Mouse (Mus musculus): ENCODE measurements around the gene Pla2g4b. TPM values are rescaled to one million over a fixed set of nuclear protein-coding genes. Genes with fewer than 3 reads are reported as not detected.

Gene Pla2g4b
- polyA plus RNA-seq, 1 experiment from 2014 or later, result 2.6 TPM

DNA sequence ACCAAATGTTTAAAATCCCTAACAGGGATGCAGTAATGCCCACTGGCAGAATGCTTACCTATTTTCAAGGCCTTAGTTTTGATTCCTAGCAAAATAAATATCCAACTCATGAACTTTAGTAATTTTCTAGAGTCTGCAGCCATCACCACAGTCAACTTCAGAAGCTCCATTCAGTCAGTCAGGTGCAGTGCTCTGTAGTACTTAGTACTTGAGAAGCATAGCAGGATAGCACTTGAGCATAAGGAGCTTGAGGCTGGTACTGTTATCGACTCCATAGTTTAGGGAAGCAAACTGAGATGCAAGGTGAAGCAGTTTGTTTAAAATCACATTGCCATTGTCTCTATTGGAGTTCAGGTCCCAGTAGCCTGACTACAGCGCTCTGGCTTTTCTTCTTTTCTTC, 33.5 kb upstream of the Pla2g4b start:
- Histone ChIP-seq H3K4me3 (no peak overlapping the region), H3K9me3 (no peaks in the 10 kb centered on the region), H3K4me1 (peaks cover 37% of the 10 kb centered on the region), H3K36me3 (peaks cover 21% of the 10 kb centered on the region), H3K27ac (no peak overlapping the region), H3K27me3 (no peaks in the 10 kb centered on the region), H3K4me2 (no peak overlapping the region), H3K9ac (no peak overlapping the region)
- ATAC-seq (ENCODE audit: insufficient number of reproducible peaks, insufficient read depth, low FRiP score, low TSS enrichment, low read depth), result no peak
- WGBS, result 95% methylated on average over 2 of the region's 2 CpGs

- 66% methylated on average over 3 of the region's 3 CpGs for WGBS
- Histone ChIP-seq H3K9ac (no peak overlapping the region), H3K9me3 (no peaks in the 10 kb centered on the region), H3K36me3 (peaks cover 24% of the 10 kb centered on the region), H3K27me3 (no peaks in the 10 kb centered on the region), H3K4me1 (peaks cover 26% of the 10 kb centered on the region), H3K27ac (no peak overlapping the region), H3K4me3 (no peak overlapping the region), H3K4me2 (no peak overlapping the region)
- ATAC-seq (ENCODE audit: insufficient number of reproducible peaks, insufficient read depth, low FRiP score, low TSS enrichment, low read depth), result 0 out of 2 replicates have a peak, but pooled peaks have one; percentile 59
Observed at GRCm38 (mm10) chr2:120000882-120001584, 32.2 kb upstream of the Pla2g4b start.

- 75% methylated on average over 4 of the region's 4 CpGs for WGBS
- H3K4me1 ChIP-seq, result peaks cover 17% of the 10 kb centered on the region
- no peak overlapping the region for H3K27ac ChIP-seq
- no peaks in the 10 kb centered on the region for H3K27me3 ChIP-seq
- H3K36me3 ChIP-seq, result peaks cover 24% of the 10 kb centered on the region
- no peak overlapping the region for H3K4me3 ChIP-seq
- ATAC-seq (ENCODE audit: insufficient number of reproducible peaks, insufficient read depth, low FRiP score, low TSS enrichment, low read depth), result no peak
- no peak overlapping the region for H3K9ac ChIP-seq
- H3K4me2 ChIP-seq, result no peak overlapping the region
- H3K9me3 ChIP-seq, result no peaks in the 10 kb centered on the region
Observed at GRCm38 (mm10) chr2:120001956-120002355, 31.3 kb upstream of the Pla2g4b start.

DNA sequence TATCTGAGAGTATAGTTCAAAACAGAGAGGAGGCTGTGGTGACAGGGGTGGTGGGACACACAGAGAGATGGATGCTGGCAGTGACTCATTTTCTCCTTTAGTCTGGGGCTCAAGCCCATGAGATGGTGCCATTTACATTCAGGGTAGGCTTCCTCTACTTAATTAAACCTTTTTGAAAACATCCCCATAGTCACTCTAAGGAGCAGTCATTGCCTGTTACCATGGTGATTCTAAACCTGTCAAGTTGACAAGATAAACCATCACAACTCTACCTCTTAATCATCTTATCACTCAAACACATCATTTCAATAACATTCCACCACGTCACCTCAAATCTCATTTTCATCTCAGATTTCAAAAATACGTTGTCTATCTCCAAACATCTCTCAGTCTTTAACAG, 29.2 kb upstream of the Pla2g4b start:
- Histone ChIP-seq H3K27ac (no peak overlapping the region), H3K4me2 (no peak overlapping the region), H3K9me3 (no peaks in the 10 kb centered on the region), H3K4me3 (no peak overlapping the region), H3K36me3 (peaks cover 26% of the 10 kb centered on the region), H3K9ac (no peak overlapping the region), H3K4me1 (peaks cover 7% of the 10 kb centered on the region), H3K27me3 (no peaks in the 10 kb centered on the region)
- WGBS, result 70% methylated on average over 2 of the region's 2 CpGs
- ATAC-seq (ENCODE audit: insufficient number of reproducible peaks, insufficient read depth, low FRiP score, low TSS enrichment, low read depth), result no peak

DNA sequence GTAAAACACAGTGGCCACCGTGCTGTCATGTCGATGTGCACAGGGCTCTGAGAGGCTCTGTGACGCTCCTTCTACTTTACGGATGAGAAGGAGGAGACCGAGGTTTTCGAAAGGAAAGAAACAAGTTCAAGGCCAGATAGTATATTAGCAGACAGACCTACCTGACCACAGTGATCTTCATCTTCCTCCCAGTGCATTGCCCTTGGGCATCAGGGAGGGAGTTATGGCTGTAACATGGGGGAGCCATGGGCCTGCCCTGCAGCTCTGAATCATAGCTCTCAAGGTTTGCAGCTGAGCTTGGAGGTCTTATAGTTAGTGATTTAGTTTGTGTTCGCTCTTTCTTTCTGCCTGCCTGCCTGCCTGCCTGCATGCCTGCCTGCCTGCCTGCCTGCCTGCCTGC, 26.5 kb upstream of the Pla2g4b start:
- WGBS, result 95% methylated on average over 7 of the region's 7 CpGs
- Histone ChIP-seq H3K9ac (no peak overlapping the region), H3K4me3 (no peak overlapping the region), H3K27me3 (no peaks in the 10 kb centered on the region), H3K4me1 (no peaks in the 10 kb centered on the region), H3K4me2 (no peak overlapping the region), H3K27ac (no peak overlapping the region), H3K9me3 (no peaks in the 10 kb centered on the region), H3K36me3 (peaks cover 22% of the 10 kb centered on the region)
- ATAC-seq (ENCODE audit: insufficient number of reproducible peaks, insufficient read depth, low FRiP score, low TSS enrichment, low read depth), result no peak

DNA sequence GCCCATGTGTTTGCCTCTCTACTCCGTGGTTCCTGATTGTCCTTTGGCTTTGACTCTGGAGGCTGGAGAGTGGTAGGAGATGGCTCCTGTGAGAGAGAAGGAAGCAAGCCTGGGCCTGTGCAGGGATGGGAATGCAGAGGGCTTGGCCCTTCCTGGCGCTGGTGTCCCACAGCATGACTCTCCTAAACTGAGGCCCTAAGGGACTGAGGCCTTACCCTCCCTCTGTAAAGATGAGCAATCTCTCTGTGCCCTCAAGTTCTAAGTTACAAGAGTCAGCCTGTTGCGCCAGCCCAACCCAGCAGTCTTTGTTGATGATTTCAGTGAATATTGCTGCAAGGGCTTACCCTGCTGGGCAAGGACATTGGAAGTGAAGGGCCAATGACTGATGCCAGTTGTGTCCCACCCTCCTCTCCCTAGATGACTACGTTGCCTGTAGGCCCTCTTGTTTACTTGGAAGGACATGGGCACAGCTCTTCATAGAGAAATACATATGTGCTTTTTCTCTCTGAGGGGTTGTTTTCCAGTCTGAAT, 25.5 kb upstream of the Pla2g4b start:
- WGBS, result 73% methylated on average over 4 of the region's 4 CpGs
- H3K9me3 ChIP-seq, result no peaks in the 10 kb centered on the region
- H3K9ac ChIP-seq, result no peak overlapping the region
- H3K36me3 ChIP-seq, result peaks cover 21% of the 10 kb centered on the region
- no peak overlapping the region for H3K4me3 ChIP-seq
- no peak overlapping the region for H3K27ac ChIP-seq
- H3K4me2 ChIP-seq, result no peak overlapping the region
- ATAC-seq (ENCODE audit: insufficient number of reproducible peaks, insufficient read depth, low FRiP score, low TSS enrichment, low read depth), result no peak
- H3K27me3 ChIP-seq, result no peaks in the 10 kb centered on the region
- H3K4me1 ChIP-seq, result no peaks in the 10 kb centered on the region

GRCm38 (mm10) chr2:120008672-120009071, 24.5 kb upstream of the Pla2g4b start:
- no peak for ATAC-seq (ENCODE audit: insufficient number of reproducible peaks, insufficient read depth, low FRiP score, low TSS enrichment, low read depth)
- Histone ChIP-seq H3K4me2 (no peak overlapping the region), H3K9me3 (no peaks in the 10 kb centered on the region), H3K4me1 (no peaks in the 10 kb centered on the region), H3K27me3 (no peaks in the 10 kb centered on the region), H3K4me3 (no peak overlapping the region), H3K27ac (no peak overlapping the region), H3K9ac (no peak overlapping the region), H3K36me3 (peaks cover 30% of the 10 kb centered on the region)
- 54% methylated on average over 4 of the region's 4 CpGs for WGBS

DNA sequence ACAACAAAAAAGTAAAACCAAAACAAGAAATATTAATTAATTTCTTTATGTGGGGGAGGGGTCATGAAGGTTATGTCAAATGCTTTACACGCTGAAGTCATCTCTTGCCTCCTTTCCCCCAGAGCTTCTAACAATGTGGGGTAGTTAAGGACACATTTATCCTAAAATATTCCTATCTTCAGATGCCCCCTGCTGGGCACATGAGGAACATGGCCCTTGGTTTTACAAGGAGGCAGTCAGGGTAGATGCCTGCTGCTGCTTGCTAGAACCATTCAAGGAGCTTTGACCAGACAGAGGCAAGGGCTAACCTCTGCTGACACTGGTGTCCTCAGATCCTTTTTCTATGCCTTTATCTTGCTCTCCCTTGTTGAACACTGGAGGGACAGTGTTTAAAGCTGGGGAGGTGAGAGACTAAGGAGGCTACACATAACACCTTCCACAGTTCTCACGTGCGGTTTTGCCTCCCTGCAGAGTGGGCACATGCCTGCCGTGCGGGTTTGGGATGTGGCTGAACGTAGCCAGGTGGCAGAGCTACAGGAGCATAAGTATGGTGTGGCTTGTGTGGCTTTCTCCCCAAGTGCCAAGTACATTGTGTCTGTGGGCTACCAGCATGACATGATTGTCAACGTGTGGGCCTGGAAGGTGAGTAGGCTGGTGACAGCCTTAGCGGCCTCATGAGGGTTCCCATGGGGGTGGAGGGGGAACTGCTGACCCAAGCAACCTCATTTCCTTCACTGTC, 21.6 kb upstream of the Pla2g4b start:
- Histone ChIP-seq H3K27me3 (no peaks in the 10 kb centered on the region), H3K9me3 (no peaks in the 10 kb centered on the region), H3K9ac (no peak overlapping the region), H3K4me1 (no peaks in the 10 kb centered on the region), H3K36me3 (peaks cover 44% of the 10 kb centered on the region), H3K4me2 (no peak overlapping the region), H3K4me3 (no peak overlapping the region), H3K27ac (no peak overlapping the region)
- ATAC-seq (ENCODE audit: insufficient number of reproducible peaks, insufficient read depth, low FRiP score, low TSS enrichment, low read depth), result no peak
- WGBS, result 79% methylated on average over 8 of the region's 8 CpGs

DNA sequence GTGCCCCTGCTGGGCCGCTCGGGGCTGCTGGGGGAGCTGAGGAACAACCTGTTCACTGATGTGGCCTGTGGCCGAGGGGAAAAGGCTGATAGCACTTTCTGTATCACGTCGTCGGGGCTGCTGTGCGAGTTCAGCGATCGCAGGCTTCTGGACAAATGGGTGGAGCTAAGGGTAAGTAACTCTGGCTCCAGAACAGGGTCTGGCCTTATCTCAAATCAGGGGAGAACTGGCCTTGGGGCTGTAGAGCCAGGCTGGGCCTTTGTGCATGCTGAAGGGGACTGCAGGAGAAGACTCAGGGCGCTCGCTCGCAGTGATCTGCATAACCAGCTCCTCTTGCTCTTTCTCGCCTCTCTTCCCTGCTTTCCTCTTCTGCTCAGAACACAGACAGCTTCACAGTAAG, 20.3 kb upstream of the Pla2g4b start:
- Histone ChIP-seq H3K4me3 (no peak overlapping the region), H3K9me3 (no peaks in the 10 kb centered on the region), H3K4me2 (no peak overlapping the region), H3K4me1 (no peaks in the 10 kb centered on the region), H3K27me3 (no peaks in the 10 kb centered on the region), H3K9ac (no peak overlapping the region), H3K27ac (no peak overlapping the region), H3K36me3 (peaks cover 50% of the 10 kb centered on the region)
- ATAC-seq (ENCODE audit: insufficient number of reproducible peaks, insufficient read depth, low FRiP score, low TSS enrichment, low read depth), result no peak
- WGBS, result 86% methylated on average over 13 of the region's 13 CpGs

GRCm38 (mm10) chr2:120013831-120014486, 19.3 kb upstream of the Pla2g4b start:
- H3K36me3 ChIP-seq, result peaks cover 57% of the 10 kb centered on the region
- no peak for ATAC-seq (ENCODE audit: insufficient number of reproducible peaks, insufficient read depth, low FRiP score, low TSS enrichment, low read depth)
- no peaks in the 10 kb centered on the region for H3K27me3 ChIP-seq
- no peak overlapping the region for H3K4me2 ChIP-seq
- H3K9ac ChIP-seq, result no peak overlapping the region
- H3K4me3 ChIP-seq, result no peak overlapping the region
- no peaks in the 10 kb centered on the region for H3K9me3 ChIP-seq
- no peak overlapping the region for H3K27ac ChIP-seq
- WGBS, result 90% methylated on average over 2 of the region's 2 CpGs
- H3K4me1 ChIP-seq, result no peaks in the 10 kb centered on the region

- Histone ChIP-seq H3K4me2 (no peak overlapping the region), H3K4me1 (no peaks in the 10 kb centered on the region), H3K27ac (no peak overlapping the region), H3K4me3 (no peak overlapping the region), H3K9ac (no peak overlapping the region), H3K9me3 (no peaks in the 10 kb centered on the region), H3K36me3 (peaks cover 77% of the 10 kb centered on the region), H3K27me3 (no peaks in the 10 kb centered on the region)
- ATAC-seq (ENCODE audit: insufficient number of reproducible peaks, insufficient read depth, low FRiP score, low TSS enrichment, low read depth), result no peak
- 93% methylated on average over 4 of the region's 4 CpGs for WGBS
Observed at GRCm38 (mm10) chr2:120015882-120016281, 17.3 kb upstream of the Pla2g4b start.
